Mouse (Mus musculus): ENCODE results near the gene Artn.

Gene Artn

DNA sequence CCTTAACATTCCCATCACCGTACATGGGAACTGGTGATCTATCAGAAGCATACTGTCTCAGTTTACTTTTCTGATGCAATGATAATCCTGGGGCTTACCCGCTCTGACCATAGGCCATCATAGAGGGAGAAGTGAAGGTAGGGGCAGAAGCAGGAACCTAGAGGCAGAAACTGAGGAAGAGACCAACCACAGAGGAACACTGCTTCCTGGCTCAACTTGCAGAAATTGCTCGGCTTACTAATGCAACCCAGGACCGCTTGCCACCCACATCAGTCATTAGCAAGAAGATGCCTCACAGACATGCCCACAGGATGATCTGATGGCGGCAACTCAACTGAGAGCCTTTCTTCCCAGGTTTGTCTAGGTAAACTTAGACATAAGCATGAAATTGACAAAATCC lies 10.8 kb downstream of the Artn start:
- no peak for DNase-seq (ENCODE audit: low spot score in 2 of 2)

DNA sequence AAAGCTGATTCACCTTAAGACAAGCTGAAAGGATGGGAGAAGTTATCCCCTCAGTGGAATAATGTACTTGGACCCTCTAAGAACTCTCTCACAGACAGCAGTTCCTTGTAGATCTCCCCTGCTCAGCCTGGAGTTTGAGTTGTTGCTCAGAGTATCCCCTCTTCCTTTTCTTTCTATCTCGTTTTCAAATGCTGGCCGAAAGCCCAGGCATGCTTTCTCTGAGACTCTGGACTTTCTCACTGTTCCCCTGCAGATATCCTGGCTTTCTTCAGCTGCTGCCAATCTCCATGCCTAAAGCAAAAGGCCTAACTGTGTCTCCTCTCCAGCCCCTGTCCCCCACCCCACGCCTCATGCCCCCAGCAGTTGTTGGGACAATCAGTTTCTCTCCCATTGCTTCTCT lies 11.3 kb downstream of the Artn start:
- no peak for DNase-seq (ENCODE audit: low spot score in 2 of 2)

DNA sequence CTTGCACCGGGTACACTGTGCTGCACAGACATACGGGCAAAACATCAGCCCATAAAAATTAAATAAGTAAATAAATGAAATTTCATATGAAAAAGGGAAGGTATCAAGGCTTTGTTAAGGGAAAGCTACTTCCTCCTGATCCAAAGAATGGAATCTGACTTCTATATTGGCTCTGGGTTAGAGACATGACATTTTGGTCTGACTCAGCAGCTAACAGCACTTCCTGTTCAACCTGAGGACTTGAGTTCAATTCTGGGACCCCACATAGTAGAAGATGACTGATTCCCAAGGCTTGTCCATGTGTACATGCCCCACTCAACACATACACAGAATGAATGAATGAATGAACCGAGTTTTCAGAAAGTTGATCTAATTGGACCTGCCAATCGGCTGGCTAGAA lies 11.7 kb downstream of the Artn start:
- no peak for DNase-seq (ENCODE audit: low spot score in 2 of 2)

DNA sequence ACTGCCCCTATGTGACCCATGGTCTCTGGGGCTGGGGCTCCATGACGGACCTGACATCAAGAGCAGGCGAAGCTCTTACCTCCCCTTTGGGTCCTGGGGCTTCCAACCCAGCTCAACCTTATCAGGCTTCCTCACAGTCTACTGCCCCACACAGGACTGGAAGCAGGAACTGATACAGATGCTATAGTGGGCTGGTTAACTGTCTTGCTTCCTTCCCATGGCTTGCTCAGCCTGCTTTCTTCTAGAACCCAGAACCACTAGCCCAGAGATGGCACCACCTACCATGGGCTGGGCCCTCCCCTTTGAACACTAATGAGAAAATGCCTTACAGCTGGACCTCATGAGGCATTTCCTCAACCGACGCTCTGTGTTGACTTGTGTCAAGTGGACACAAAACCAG lies 12.2 kb downstream of the Artn start:
- DNase-seq (ENCODE audit: low spot score in 2 of 2), result no peak

DNA sequence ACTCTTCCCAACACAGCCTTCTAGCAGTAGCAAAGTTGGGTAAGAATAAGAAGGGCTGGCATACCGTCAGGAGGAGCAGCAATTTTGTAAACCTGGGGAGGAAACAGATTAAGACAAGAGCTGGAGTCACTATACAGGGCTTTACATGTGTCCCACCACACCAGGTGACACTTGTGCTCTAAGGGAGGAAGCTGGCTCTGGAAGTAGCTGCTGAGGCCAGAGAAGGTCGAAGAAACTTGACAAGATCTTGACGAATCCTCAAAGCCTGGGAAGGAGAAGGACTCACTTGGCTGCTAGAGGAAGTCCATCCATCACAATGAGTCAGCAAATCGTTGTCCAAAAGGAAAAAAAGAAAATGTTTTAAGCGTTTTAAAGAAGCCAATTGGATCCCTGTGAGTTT lies 13.2 kb downstream of the Artn start:
- DNase-seq (ENCODE audit: low spot score in 2 of 2), result no peak

DNA sequence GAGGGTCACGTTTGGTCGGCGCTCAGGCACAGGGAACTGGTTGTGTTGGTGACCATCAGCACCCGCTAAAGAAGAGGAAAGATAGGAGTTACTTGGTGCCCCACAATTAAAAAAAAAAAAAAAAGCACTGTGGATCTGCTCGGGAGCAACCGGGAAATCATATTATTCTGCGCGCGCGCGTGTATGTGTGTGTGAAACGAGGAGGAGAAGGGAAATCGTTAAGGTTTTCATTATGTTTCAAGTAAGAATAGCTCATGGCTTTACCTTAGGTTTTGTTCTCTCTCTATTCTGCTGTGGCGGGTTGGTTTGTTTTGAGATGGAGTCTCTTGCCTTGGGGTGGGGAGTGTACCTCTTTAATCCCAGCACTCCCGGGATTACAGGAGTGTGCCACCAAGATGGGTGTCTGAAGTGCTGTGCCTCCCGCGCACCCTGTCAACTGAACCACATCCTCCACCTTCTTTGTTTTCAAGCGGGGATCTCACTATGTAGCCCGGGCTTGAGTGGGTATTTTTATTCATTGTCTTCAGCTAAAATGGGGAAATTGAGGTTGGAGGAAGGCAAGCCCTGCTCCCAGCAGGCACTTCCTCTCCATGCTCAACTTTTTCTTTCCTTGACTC lies 14.0 kb downstream of the Artn start:
- no peak for DNase-seq (ENCODE audit: low spot score in 2 of 2)

DNA sequence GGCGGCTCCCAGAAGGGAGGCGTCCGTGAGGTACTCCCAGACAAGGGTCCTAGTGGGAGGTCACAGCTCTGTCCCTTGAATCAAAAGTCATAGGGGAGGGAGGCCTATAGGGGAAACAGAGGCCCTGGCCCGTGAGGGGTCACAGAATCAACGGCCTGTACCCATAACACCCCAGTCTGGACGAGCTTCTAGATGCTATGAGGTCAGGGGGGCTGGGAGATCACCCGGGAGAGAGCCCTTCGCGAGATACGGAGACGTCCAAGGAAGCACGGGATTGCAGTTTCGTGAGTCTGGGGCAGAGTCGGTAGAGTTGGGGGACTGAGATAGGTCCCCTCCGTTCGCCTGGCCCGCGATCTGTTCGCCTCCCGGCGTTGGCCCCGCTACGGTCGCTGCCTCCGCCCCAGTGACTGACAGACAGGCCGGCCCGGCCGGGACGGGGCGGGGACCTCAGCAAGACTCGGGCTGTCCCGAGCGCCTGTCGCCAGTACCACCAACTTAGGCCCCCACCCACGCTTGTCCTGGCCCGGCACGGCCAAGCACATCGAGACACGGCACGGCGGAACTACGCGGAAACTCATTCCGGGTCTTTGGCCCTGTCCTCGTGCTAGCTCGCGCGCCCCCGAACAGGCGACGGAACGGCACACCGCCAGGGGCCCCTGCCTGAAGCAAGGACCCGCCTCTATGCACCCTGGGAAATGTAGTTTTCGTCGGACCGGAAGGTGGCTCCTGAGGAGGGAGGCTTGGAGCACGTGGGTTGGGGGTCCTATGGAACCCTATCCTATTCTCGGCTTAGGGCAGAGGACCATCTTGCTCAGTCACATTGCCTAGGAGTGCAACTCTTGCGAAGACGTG lies 14.7 kb downstream of the Artn start, which contains the start of gene Ipo13:
Gene Ipo13 (minus strand): TSS at position 409 of the 852 bp plus-strand sequence.
- peak; percentile 86 to 91 for DNase-seq (ENCODE audit: low spot score in 2 of 2)

DNA sequence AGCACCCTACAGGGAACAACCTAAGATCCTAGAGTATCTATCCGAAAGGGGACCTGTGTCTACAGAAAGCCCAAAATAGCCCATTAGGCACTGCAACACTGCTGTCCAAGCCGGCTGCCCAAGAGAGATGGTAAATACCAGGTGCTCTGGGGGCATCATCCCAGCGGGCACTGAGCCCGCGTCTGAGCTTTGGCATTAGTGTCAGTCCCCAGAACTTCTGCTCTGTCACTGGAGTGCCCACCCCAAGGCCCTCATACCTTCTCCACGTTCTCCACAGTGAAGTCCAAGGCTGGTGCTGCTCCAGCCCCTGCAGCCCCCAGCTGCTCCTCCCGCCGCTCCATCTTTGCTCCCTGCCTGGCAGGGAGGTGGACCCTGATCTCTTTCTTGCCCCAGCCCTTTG lies 15.5 kb downstream of the Artn start:
- DNase-seq (ENCODE audit: low spot score in 2 of 2), result no peak

DNA sequence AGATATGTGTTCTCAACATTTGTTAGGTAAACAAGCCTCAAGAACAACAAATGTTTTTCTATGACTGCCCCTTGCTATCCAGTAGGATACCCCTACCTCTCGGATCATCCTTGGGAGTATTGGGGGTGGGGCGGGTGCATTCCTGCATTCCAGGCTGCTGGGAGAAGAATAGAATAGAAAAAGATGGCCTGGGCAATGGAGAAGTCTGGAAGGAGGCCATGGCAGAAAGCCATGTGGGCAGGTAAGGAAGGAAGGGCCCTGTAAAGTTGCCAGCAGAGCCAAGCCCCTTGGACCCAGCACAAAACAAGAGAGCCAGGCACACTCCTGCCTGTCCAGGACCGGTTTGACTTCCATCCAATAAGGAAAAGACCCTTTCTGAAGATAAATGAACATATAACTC lies 16.1 kb downstream of the Artn start:
- DNase-seq (ENCODE audit: low spot score in 2 of 2), result no peak

DNA sequence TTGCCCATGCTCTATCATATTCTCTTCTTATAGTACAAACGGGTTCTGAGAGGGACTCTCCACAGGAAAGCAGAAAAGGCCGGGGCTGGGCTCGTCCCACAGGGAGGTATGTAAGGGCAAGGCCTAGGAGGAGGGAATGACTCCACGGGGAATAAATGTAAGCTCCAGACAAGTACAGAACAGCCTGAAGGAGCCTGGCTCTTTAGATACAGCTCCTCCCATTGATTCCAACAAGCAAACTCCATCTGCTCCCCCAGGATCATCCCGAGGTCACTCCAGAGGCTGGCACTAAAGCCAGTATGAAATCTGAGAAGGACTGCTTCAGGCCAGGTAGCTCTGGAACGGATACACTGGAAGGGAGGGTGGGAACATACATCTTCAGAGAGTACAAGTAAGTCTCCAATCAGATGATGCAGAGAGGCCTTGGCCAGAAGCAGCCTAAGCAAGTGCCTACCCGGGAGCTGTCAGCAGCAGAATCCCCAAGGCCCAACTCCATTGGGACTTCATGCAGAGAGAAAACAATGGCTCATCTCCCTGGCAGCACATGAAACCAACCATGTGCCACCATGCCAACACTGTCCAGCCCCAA lies 16.8 kb downstream of the Artn start:
- DNase-seq (ENCODE audit: low spot score in 2 of 2), result no peak

DNA sequence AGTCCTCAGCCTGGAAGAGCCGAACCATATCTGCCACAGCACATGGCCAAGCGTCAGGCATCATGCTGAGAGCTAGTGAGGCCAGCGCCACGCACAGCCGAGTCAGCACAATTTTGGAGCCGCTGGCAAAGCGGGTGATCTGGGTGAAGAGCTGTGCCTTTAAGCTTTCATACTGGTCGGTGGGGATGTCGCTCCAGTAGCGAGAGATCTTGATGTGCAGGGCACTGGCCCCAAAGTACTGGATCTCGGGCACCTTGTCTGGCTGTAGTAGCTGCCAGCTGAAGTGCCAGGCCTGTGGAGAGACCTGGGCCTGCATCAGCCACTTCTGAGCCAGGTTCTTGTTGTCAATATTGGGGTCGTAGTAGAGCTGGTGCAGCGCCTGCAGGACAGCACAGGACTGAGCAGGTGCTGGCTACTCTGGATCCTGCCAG lies 17.4 kb downstream of the Artn start:
- DNase-seq (ENCODE audit: low spot score in 2 of 2), result no peak

DNA sequence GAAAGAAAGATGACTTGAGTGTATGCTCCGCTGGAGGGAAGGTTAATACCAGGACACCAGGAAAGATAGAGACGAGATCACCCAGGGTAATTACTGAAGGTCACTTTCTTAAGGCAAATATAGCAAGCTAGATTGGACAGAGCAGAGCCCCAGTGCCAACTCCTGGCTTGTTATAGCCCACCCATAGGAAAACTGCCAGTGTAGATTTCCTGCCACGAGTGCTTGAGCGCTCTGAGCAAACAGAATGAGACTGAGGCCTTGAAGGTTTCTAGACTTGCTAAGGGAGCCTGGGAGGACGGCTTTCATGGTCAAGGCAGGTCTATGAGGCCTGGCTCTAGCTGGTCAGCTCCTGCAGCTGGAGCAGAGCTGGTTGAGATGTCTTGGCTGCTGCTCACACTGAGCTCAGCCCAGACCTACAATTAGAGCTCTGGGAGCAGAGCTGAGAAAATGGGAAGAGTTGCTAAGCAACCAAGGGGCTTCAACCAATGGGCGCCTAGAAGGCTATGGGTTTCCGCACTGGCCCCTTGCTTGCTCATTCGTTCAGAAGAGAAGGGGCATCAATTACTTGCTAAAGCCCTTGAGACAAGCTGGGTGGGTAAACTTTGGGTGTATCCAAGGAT lies 20.6 kb downstream of the Artn start:
- DNase-seq (ENCODE audit: low spot score in 2 of 2), result peak in 1 of 2 experiments; percentile 62

DNA sequence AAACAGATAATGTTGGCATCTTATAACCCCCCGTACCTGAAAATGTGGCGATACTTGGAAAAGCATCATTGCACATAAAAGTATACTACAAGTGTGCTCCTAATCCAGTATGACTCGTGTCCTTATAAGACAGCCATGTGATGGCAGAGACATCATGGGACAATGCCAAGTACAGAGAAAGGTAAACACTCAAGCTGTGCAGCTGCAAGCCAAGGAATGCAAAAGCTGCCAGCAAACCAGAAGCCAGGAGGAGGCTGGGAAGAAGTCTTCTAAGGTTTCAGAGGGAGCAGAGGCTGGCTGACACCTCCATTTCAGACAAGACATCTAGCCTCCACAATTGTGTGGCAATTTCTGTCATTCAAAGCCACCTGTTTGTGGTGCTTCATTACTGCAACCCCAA lies 23.4 kb downstream of the Artn start:
- no peak for DNase-seq (ENCODE audit: low spot score in 2 of 2)

DNA sequence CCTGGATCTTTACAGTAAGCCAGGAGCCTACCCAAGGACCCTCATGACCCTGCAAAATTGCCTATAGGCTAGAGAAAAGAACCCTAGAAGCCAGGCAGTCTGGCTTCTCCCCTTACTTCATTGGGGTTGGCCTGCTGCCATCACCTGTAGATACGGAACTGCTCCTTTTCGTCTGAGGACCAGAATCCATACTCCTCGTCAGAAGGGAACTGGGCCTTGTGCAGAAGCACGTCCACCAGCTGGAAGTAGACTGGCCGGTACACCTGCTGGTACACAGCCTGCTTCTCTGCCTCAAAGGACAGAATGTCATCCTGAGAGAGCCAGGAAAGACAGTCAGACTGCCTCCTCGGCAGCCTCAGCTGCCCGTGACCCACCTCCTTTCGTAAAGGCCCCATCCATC lies 24.8 kb downstream of the Artn start:
- DNase-seq (ENCODE audit: low spot score in 2 of 2), result no peak

DNA sequence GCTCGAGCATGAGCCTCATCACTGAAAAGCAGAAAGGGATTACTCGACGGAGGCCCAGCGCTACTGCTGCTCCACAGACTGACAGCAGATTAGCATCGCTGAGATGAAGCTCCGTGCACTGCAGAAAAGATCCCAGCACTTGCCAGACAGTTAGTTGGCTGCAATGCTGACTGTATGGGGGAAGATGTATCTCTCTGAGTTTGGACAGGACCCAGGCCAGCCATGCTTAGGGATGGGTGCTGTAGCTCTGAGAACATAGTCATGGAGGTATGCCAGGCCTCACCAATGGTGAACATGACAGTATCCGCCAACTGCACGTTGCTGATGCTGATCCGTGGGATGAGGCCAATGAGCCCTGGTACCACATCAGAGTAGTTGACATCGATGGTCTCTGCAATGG lies 25.5 kb downstream of the Artn start:
- no peak for DNase-seq (ENCODE audit: low spot score in 2 of 2)

DNA sequence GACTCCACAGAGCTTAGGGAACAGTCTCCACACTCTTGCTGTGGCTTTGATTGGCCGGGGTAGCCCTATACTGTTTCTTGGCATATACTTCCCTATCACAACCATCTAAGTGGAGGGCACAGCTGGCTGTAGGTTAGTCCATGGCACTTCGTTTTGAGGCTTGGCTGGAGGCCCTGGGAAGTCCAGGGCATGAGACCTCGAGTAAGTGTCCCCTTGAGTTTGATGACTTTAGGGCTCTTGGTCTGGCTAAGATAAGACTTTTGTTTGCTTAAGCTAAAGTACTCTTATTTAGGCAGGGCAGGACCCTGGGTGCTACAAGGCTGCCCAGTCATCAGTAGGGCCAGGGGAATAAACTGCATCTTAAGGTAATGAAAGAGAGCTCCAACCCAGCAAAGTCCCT lies 31.5 kb downstream of the Artn start:
- no peak for DNase-seq (ENCODE audit: low spot score in 2 of 2)

DNA sequence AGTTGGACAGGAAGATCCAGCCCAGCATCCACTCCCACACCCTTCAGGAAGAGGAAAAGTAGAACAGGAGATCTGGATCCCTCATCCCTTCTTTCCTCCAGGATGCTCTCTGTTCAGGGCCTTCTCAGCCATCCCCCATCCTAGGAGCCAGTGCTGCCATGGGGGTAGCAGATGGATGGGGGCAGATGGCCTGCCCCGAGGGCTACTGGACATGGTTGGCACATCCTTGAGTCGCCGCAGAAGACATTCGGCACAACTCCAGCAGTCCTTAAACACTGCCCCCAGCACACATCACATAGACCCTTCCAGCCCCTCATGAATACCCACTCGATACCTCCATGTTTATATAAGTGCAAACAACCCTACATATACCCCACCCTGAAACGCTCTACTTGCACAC lies 33.5 kb downstream of the Artn start:
- DNase-seq (ENCODE audit: low spot score in 2 of 2), result no peak

DNA sequence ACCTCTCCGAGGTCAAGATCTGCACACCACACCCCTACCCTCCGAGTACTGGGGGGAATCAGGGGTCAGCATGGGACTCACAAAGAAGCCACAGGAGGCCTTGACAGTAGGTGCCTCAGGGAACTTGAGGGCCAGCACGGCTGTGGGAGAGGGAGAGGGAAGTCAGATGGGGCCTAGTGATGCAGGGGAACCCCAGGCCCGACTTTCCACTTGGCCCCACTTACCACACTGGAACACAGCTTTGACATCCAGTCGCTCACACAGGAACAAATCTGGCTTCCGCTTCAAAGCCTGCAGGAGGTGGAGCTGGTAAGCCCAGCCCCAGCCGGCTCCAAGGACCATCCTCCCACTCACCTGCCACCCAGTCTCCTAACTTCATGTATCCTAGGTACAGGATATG lies 34.2 kb downstream of the Artn start:
- no peak for DNase-seq (ENCODE audit: low spot score in 2 of 2)

DNA sequence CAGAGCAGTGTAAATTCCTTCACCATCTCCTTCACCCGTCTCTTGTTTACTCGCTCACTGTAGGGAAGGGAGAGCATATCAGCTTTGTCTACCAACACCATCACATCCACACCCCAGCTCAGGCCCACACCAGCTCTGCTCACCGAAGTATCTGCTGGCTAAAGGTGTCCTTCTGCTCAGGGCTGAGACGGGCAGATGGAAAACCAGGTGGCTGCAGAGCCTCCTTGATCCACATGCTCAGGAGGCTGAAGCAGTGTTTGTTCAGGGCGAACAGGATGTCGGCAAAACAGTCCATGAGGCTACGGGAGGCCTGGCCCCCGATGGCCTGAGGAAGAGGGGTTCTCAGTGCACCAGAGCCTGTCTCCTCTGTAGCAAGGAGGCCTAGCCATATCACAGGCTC lies 35.0 kb downstream of the Artn start:
- no peak for DNase-seq (ENCODE audit: low spot score in 2 of 2)

DNA sequence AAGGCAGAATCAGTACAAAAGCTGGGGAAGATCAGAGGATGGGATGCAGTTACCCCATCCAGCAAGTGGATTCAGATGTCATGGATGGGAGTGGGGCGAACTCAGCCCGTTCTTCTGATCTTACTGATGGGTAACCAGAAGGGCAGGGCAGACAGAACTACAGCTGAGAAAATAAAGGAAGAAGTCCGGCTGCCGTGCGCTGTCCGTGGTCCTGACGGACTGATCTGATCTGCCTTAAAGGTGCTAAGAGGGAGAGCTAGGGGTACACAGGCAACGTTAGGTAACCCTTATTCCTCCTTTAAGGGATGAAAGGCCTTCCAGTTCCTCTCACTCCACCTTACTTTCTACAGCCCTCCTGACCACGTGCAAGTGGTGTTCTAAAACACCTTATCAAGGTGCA lies 36.2 kb downstream of the Artn start:
- no peak for DNase-seq (ENCODE audit: low spot score in 2 of 2)

DNA sequence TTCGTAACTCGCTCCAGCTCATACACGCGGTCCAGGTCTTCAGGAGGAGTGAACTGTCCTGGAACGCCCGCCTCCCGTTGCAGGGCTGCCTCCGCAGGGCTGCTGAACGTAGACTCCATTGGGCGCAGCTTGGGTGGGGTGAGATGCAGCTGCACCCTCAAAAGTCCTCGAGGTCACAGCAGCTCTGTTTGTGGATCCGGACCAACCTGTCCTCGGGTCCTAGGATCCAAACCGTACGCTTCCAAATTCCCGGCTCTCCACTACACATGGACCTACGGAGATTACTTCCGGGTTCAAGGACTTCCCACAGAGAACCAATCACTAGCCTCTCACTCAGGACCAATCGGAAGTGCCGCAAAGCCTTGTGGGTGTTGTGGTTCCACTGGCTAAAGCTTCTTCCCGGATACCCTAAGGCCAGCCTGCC lies 37.8 kb downstream of the Artn start, which contains the start of gene Dph2:
Gene Dph2 (minus strand): TSS at position 295 of the 424 bp plus-strand sequence.
- peak; percentile 76 to 78 for DNase-seq (ENCODE audit: low spot score in 2 of 2)

DNA sequence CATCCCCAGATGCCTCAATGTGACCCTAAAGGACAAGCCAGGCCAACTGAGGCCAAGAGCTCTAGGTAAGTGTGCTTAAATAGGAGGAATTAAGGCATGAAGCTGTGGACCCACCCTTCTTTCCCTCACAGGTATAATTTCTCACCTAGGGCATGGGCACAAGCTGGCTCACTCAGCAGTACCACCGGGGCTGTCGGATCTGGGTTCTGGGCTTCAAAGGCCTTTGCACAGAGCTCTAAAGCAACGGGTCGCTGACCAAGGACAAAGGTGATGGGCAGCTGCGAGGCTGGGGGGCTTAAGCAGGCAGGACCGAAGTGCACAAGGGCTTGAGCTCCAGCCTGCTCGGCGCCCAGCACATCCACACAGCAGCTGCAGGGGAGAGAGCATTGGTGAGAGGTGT lies 38.8 kb downstream of the Artn start:
- DNase-seq (ENCODE audit: low spot score in 2 of 2), result no peak
